In the genomic region with DNA sequence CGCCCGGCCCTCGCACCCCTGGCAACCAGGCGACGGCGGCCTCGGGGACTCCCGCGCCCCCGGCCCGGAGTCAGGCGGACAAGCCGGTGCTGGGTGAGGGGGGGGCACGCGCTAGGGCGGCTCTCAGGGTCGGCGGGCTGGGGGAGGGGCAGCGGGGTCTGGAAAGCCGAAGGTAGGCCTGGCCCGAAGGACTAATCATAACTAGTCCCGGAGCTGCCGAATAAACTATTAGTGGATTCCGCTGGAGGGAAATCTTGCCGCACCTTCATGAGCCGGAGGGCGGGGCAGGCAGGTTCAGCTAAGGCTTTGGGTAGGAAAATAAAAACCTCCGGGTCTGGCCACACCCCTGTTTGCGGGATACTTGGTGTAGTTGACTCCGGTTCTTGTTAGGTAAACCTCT, we compare ENCODE assay signal across 7 mouse cellular contexts. TPM values are rescaled to one million over a fixed set of nuclear protein-coding genes. Genes with fewer than 3 reads are reported as not detected.
DNase-seq lines count a peak whose midpoint lies in the region; ATAC-seq lines count a peak whose summit lies in the region.

No protein-coding gene starts in this region.

- no peak overlapping the region for H3K27ac ChIP-seq in forebrain, embryonic 16.5 days (ENCODE audit: low read length)
- peak overlapping the region; percentile 11; the same call in 1 of the 2 replicates for H3K27ac ChIP-seq in kidney, embryonic 14.5 days (ENCODE audit: low read depth, low read length)
- H3K27ac ChIP-seq in midbrain, embryonic 16.5 days (ENCODE audit: low read length), result no peak overlapping the region

- H3K27me3 ChIP-seq in forebrain, embryonic 16.5 days (replicated peaks; ENCODE audit: control insufficient read depth, insufficient read depth, low read length), result peaks cover 13% of the 10 kb centered on the region
- H3K27me3 ChIP-seq in kidney, embryonic 14.5 days (ENCODE audit: control insufficient read depth, insufficient read depth, low read length), result peaks cover 9% of the 10 kb centered on the region; the same call in 1 of the 2 replicates
- peaks cover 19% of the 10 kb centered on the region for H3K27me3 ChIP-seq in midbrain, embryonic 16.5 days (ENCODE audit: control insufficient read depth, insufficient read depth, low read depth, low read length)

- no peaks in the 10 kb centered on the region for H3K36me3 ChIP-seq in forebrain, embryonic 16.5 days (ENCODE audit: control insufficient read depth, insufficient read depth)
- H3K36me3 ChIP-seq in kidney, embryonic 14.5 days (ENCODE audit: control insufficient read depth, insufficient read depth, low read length), result no peaks in the 10 kb centered on the region
- H3K36me3 ChIP-seq in midbrain, embryonic 16.5 days (ENCODE audit: control insufficient read depth, insufficient read depth, low read length), result no peaks in the 10 kb centered on the region

- ATAC-seq in forebrain, embryonic 16.5 days, result peak; percentile 21; the same call in 1 of the 2 replicates
- ATAC-seq in kidney, embryonic 14.5 days (ENCODE audit: low FRiP score, low TSS enrichment), result peak; percentile 16; the same call in 1 of the 2 replicates
- ATAC-seq in midbrain, embryonic 16.5 days, result no peak; the same call in 1 of the 2 replicates
- no peak for ATAC-seq in megakaryocyte-erythroid progenitor cell, adult 5-6 weeks (replicated peaks; ENCODE audit: low FRiP score, low TSS enrichment, poor library complexity, severe bottlenecking)

- peak overlapping the region; percentile 62 for H3K9ac ChIP-seq in forebrain, embryonic 16.5 days (replicated peaks; ENCODE audit: low read depth, low read length)
- peak overlapping the region; percentile 66 for H3K9ac ChIP-seq in kidney, embryonic 14.5 days (ENCODE audit: low read depth, low read length)
- peak overlapping the region; percentile 68 for H3K9ac ChIP-seq in midbrain, embryonic 16.5 days (ENCODE audit: low read depth, low read length)

- no peaks in the 10 kb centered on the region for H3K9me3 ChIP-seq in forebrain, embryonic 16.5 days (ENCODE audit: control insufficient read depth, low read length)
- no peaks in the 10 kb centered on the region for H3K9me3 ChIP-seq in kidney, embryonic 14.5 days (ENCODE audit: control insufficient read depth, low read length)
- H3K9me3 ChIP-seq in midbrain, embryonic 16.5 days (replicated peaks; ENCODE audit: control insufficient read depth, low read length, poor library complexity, severe bottlenecking), result no peaks in the 10 kb centered on the region

- H3K4me2 ChIP-seq in forebrain, embryonic 16.5 days (ENCODE audit: low read length), result peak overlapping the region; percentile 100
- H3K4me2 ChIP-seq in kidney, embryonic 14.5 days (replicated peaks; ENCODE audit: low read depth, low read length), result peak overlapping the region; percentile 100
- H3K4me2 ChIP-seq in midbrain, embryonic 16.5 days (ENCODE audit: low read length), result peak overlapping the region; percentile 97

- H3K4me1 ChIP-seq in forebrain, embryonic 16.5 days (replicated peaks; ENCODE audit: control insufficient read depth, insufficient read depth, low read length), result peaks cover 22% of the 10 kb centered on the region
- H3K4me1 ChIP-seq in kidney, embryonic 14.5 days (ENCODE audit: control insufficient read depth, insufficient read depth, low read length), result peaks cover 13% of the 10 kb centered on the region
- H3K4me1 ChIP-seq in midbrain, embryonic 16.5 days (ENCODE audit: control insufficient read depth, insufficient read depth, low read length), result peaks cover 4% of the 10 kb centered on the region; the same call in 1 of the 2 replicates

- H3K4me3 ChIP-seq in forebrain, embryonic 16.5 days (replicated peaks; ENCODE audit: low read length), result peak overlapping the region; percentile 61
- H3K4me3 ChIP-seq in kidney, embryonic 14.5 days (ENCODE audit: low read length), result peak overlapping the region; percentile 56
- H3K4me3 ChIP-seq in midbrain, embryonic 16.5 days (ENCODE audit: low read depth, low read length), result peak overlapping the region; percentile 66

- WGBS in forebrain, embryonic 16.5 days, result under 1% methylated on average over 24 of the region's 30 CpGs
- WGBS in kidney, embryonic 14.5 days, result 2% methylated on average over 30 of the region's 30 CpGs
- 1% methylated on average over 28 of the region's 30 CpGs for WGBS in midbrain, embryonic 16.5 days

- peak; percentile 20 for DNase-seq in ovary, postnatal 36 days (ENCODE audit: low spot score)
- no peak for DNase-seq in ovary, postnatal 14 days (ENCODE audit: low spot score)
- DNase-seq in gastrocnemius, adult 8-10 months (ENCODE audit: low spot score in 2 of 2), result no peak

RNA-seq across cellular contexts. Expression of a gene that starts 0.6 kb away (rescaled TPM):
- polyA plus RNA-seq in forebrain, embryonic 16.5 days (2015; fragmentation: Nextera tagmentation; extraction: Ambion mirVana), result 3.3 and 3.4 TPM in 2 replicates
- polyA plus RNA-seq in kidney, embryonic 14.5 days (2014; fragmentation: Nextera tagmentation; extraction: Ambion mirVana), result 10.1 and 10.7 TPM in 2 replicates
- 5.1 and 7.2 TPM in 2 replicates for polyA plus RNA-seq in midbrain, embryonic 16.5 days (2015; fragmentation: Nextera tagmentation; extraction: Ambion mirVana)
- total RNA-seq in megakaryocyte-erythroid progenitor cell, adult 5-6 weeks (2014; fragmentation: Nextera tagmentation), result 2.2 TPM in 1 of 2 replicates, not detected in the other
- total RNA-seq in megakaryocyte-erythroid progenitor cell, adult 5-6 weeks (2017), result not detected in 2 replicates
- 10 to 100 TPM in 1 of 4 experiments, 1 to 10 TPM in 3; 8.5 to 11.4 (median 9.2) TPM for total RNA-seq in gastrocnemius, adult 8-10 months (2022)

RNA-seq across cellular contexts. Expression of a gene that starts 11.8 kb away (rescaled TPM):
- polyA plus RNA-seq in forebrain, embryonic 16.5 days (2015; fragmentation: Nextera tagmentation; extraction: Ambion mirVana), result 6.6 and 6.7 TPM in 2 replicates
- polyA plus RNA-seq in kidney, embryonic 14.5 days (2014; fragmentation: Nextera tagmentation; extraction: Ambion mirVana), result 11.7 and 14.1 TPM in 2 replicates
- 3.1 and 3.2 TPM in 2 replicates for polyA plus RNA-seq in midbrain, embryonic 16.5 days (2015; fragmentation: Nextera tagmentation; extraction: Ambion mirVana)
- 0.15 and 5.2 TPM in 2 replicates for total RNA-seq in megakaryocyte-erythroid progenitor cell, adult 5-6 weeks (2014; fragmentation: Nextera tagmentation)
- total RNA-seq in megakaryocyte-erythroid progenitor cell, adult 5-6 weeks (2017), result 0.19 and 0.88 TPM in 2 replicates
- 100 to 1,000 TPM; 397 to 490 (median 424) TPM for total RNA-seq in gastrocnemius, adult 8-10 months (2022)

RNA-seq across cellular contexts. Expression of a gene that starts 14.4 kb away (rescaled TPM):
- polyA plus RNA-seq in forebrain, embryonic 16.5 days (2015; fragmentation: Nextera tagmentation; extraction: Ambion mirVana), result 1,142 and 1,181 TPM in 2 replicates
- polyA plus RNA-seq in kidney, embryonic 14.5 days (2014; fragmentation: Nextera tagmentation; extraction: Ambion mirVana), result 2,108 and 2,169 TPM in 2 replicates
- 1,061 and 1,062 TPM in 2 replicates for polyA plus RNA-seq in midbrain, embryonic 16.5 days (2015; fragmentation: Nextera tagmentation; extraction: Ambion mirVana)
- total RNA-seq in megakaryocyte-erythroid progenitor cell, adult 5-6 weeks (2014; fragmentation: Nextera tagmentation), result 1,285 and 1,514 TPM in 2 replicates
- total RNA-seq in megakaryocyte-erythroid progenitor cell, adult 5-6 weeks (2017), result 1,032 and 1,474 TPM in 2 replicates
- total RNA-seq in gastrocnemius, adult 8-10 months (2022), result 100 to 1,000 TPM; 443 to 477 (median 467) TPM

RNA-seq across cellular contexts. Expression of a gene that starts 22.5 kb away (rescaled TPM):
- polyA plus RNA-seq in forebrain, embryonic 16.5 days (2015; fragmentation: Nextera tagmentation; extraction: Ambion mirVana), result 81.2 and 91.8 TPM in 2 replicates
- polyA plus RNA-seq in kidney, embryonic 14.5 days (2014; fragmentation: Nextera tagmentation; extraction: Ambion mirVana), result 73.4 and 82.0 TPM in 2 replicates
- 70.3 TPM in 2 replicates for polyA plus RNA-seq in midbrain, embryonic 16.5 days (2015; fragmentation: Nextera tagmentation; extraction: Ambion mirVana)
- 155 and 190 TPM in 2 replicates for total RNA-seq in megakaryocyte-erythroid progenitor cell, adult 5-6 weeks (2014; fragmentation: Nextera tagmentation)
- 53.7 and 106 TPM in 2 replicates for total RNA-seq in megakaryocyte-erythroid progenitor cell, adult 5-6 weeks (2017)
- 10 to 100 TPM; 38.6 to 53.2 (median 50.3) TPM for total RNA-seq in gastrocnemius, adult 8-10 months (2022)

RNA-seq across cellular contexts. Expression of a gene that starts 28.4 kb away (rescaled TPM):
- 0.84 TPM in 1 of 2 replicates, not detected in the other for polyA plus RNA-seq in forebrain, embryonic 16.5 days (2015; fragmentation: Nextera tagmentation; extraction: Ambion mirVana)
- polyA plus RNA-seq in kidney, embryonic 14.5 days (2014; fragmentation: Nextera tagmentation; extraction: Ambion mirVana), result 117 and 132 TPM in 2 replicates
- 0.40 and 0.70 TPM in 2 replicates for polyA plus RNA-seq in midbrain, embryonic 16.5 days (2015; fragmentation: Nextera tagmentation; extraction: Ambion mirVana)
- not detected in 2 replicates for total RNA-seq in megakaryocyte-erythroid progenitor cell, adult 5-6 weeks (2014; fragmentation: Nextera tagmentation)
- not detected in 2 replicates for total RNA-seq in megakaryocyte-erythroid progenitor cell, adult 5-6 weeks (2017)
- not detected for total RNA-seq in gastrocnemius, adult 8-10 months (2022)

Comparison
In these comparisons a context has a peak if more than half of its experiments do, and no peak if none do; other contexts are left out.
1. ATAC-seq: peak in forebrain, embryonic 16.5 days (single experiment) and kidney, embryonic 14.5 days (single experiment); none in midbrain, embryonic 16.5 days (single experiment) and megakaryocyte-erythroid progenitor cell, adult 5-6 weeks (single experiment).
2. Peak in every context shown above with its lines, with median percentiles within 50 percentile points of each other: H3K4me2 ChIP-seq, H3K4me3 ChIP-seq and H3K9ac ChIP-seq.